In genomic region chr12:109542011-109542410, GRCm38 (mm10) we compare ENCODE assay signal across 7 mouse cellular contexts. TPM values are rescaled to one million over a fixed set of nuclear protein-coding genes. Genes with fewer than 3 reads are reported as not detected.
A peak's percentile ranks its signal among the peaks of the same experiment; 100 is the strongest.
DNase-seq lines count a peak whose midpoint lies in the region; ATAC-seq lines count a peak whose summit lies in the region.

No protein-coding gene starts in this region.

- no peak for ATAC-seq in lung, embryonic 15.5 days (ENCODE audit: borderline replicate concordance, extremely low read depth, low FRiP score, low TSS enrichment)
- ATAC-seq in limb, embryonic 15.5 days (ENCODE audit: insufficient number of reproducible peaks, low FRiP score, low TSS enrichment, low read depth), result no peak
- no peak for ATAC-seq in stomach, embryonic 15.5 days (ENCODE audit: insufficient read depth, low FRiP score, low read depth)

- H3K27me3 ChIP-seq in lung, embryonic 15.5 days, result no peaks in the 10 kb centered on the region
- peaks cover 13% of the 10 kb centered on the region for H3K27me3 ChIP-seq in forebrain, embryonic 10.5 days (ENCODE audit: poor library complexity, severe bottlenecking)
- no peaks in the 10 kb centered on the region for H3K27me3 ChIP-seq in limb, embryonic 15.5 days
- no peaks in the 10 kb centered on the region for H3K27me3 ChIP-seq in stomach, embryonic 15.5 days (replicated peaks)

- peak overlapping the region; percentile 53 for H3K4me3 ChIP-seq in lung, embryonic 15.5 days
- peak overlapping the region; percentile 57 for H3K4me3 ChIP-seq in forebrain, embryonic 10.5 days
- peak overlapping the region; percentile 46 for H3K4me3 ChIP-seq in limb, embryonic 15.5 days
- H3K4me3 ChIP-seq in stomach, embryonic 15.5 days (replicated peaks), result peak overlapping the region; percentile 52

- 0 out of 2 replicates have a peak overlapping the region, but pooled peaks have one; percentile 55 for H3K27ac ChIP-seq in lung, embryonic 15.5 days
- peak overlapping the region; percentile 85 for H3K27ac ChIP-seq in forebrain, embryonic 10.5 days
- H3K27ac ChIP-seq in limb, embryonic 15.5 days, result peak overlapping the region; percentile 83
- peak overlapping the region; percentile 69; the same call in 1 of the 2 replicates for H3K27ac ChIP-seq in stomach, embryonic 15.5 days

- H3K9ac ChIP-seq in lung, embryonic 15.5 days, result peak overlapping the region; percentile 56
- peak overlapping the region; percentile 58; the same call in 1 of the 2 replicates for H3K9ac ChIP-seq in limb, embryonic 15.5 days
- H3K9ac ChIP-seq in stomach, embryonic 15.5 days, result peak overlapping the region; percentile 46; the same call in 1 of the 2 replicates

- peak overlapping the region; percentile 61 for H3K4me2 ChIP-seq in lung, embryonic 15.5 days
- H3K4me2 ChIP-seq in limb, embryonic 15.5 days, result peak overlapping the region; percentile 19; the same call in 1 of the 2 replicates
- peak overlapping the region; percentile 43 for H3K4me2 ChIP-seq in stomach, embryonic 15.5 days

- H3K36me3 ChIP-seq in lung, embryonic 15.5 days, result peaks cover 9% of the 10 kb centered on the region; the same call in 1 of the 2 replicates
- peaks cover 56% of the 10 kb centered on the region for H3K36me3 ChIP-seq in forebrain, embryonic 10.5 days (replicated peaks)
- H3K36me3 ChIP-seq in limb, embryonic 15.5 days, result peaks cover 16% of the 10 kb centered on the region
- 0 out of 2 replicates have a peak, but pooled peaks cover 4% of the 10 kb centered on the region for H3K36me3 ChIP-seq in stomach, embryonic 15.5 days

- H3K9me3 ChIP-seq in lung, embryonic 15.5 days, result peaks cover 12% of the 10 kb centered on the region; the same call in 1 of the 2 replicates
- H3K9me3 ChIP-seq in forebrain, embryonic 10.5 days, result peaks cover 71% of the 10 kb centered on the region
- peaks cover 22% of the 10 kb centered on the region for H3K9me3 ChIP-seq in limb, embryonic 15.5 days
- 0 out of 2 replicates have a peak, but pooled peaks cover 8% of the 10 kb centered on the region for H3K9me3 ChIP-seq in stomach, embryonic 15.5 days

- WGBS in lung, embryonic 15.5 days, result 34% methylated on average over 14 of the region's 14 CpGs
- WGBS in forebrain, embryonic 10.5 days, result 39% methylated on average over 14 of the region's 14 CpGs
- 45% methylated on average over 14 of the region's 14 CpGs for WGBS in limb, embryonic 15.5 days
- 45% methylated on average over 14 of the region's 14 CpGs for WGBS in stomach, embryonic 15.5 days

- DNase-seq in lung, postnatal 36 days, result no peak
- peak; percentile 59 to 73 for DNase-seq in cerebellum, adult 18-20 months
- no peak for DNase-seq in forebrain, embryonic 10.5 days (ENCODE audit: extremely low spot score, low spot score)
- no peak for DNase-seq in kidney, adult 11 months

- H3K4me1 ChIP-seq in lung, embryonic 15.5 days, result peaks cover 9% of the 10 kb centered on the region
- H3K4me1 ChIP-seq in forebrain, embryonic 10.5 days, result peaks cover 45% of the 10 kb centered on the region
- peaks cover 12% of the 10 kb centered on the region for H3K4me1 ChIP-seq in limb, embryonic 15.5 days
- H3K4me1 ChIP-seq in stomach, embryonic 15.5 days, result no peaks in the 10 kb centered on the region

RNA-seq across cellular contexts. Expression of gene Rtl1, which starts 58.1 kb away (rescaled TPM):
- 1.2 and 1.3 TPM in 2 replicates for polyA plus RNA-seq in lung, embryonic 15.5 days (2015; fragmentation: Nextera tagmentation; extraction: Ambion mirVana)
- polyA plus RNA-seq in forebrain, embryonic 10.5 days (2016; fragmentation: Nextera tagmentation; extraction: Ambion mirVana), result 1.0 TPM in 2 replicates
- polyA plus RNA-seq in limb, embryonic 15.5 days (2015; fragmentation: Nextera tagmentation; extraction: Ambion mirVana), result 3.7 and 3.9 TPM in 2 replicates
- 1.7 and 2.4 TPM in 2 replicates for polyA plus RNA-seq in stomach, embryonic 15.5 days (2015; fragmentation: Nextera tagmentation; extraction: Ambion mirVana)

Comparison
In these comparisons a context has a peak if more than half of its experiments do, and no peak if none do; other contexts are left out.
1. DNase-seq: peak in cerebellum, adult 18-20 months (2 of 2); none in lung, postnatal 36 days (single experiment), forebrain, embryonic 10.5 days (single experiment) and kidney, adult 11 months (single experiment).
2. Peak in every context shown above with its lines, with median percentiles within 50 percentile points of each other: H3K27ac ChIP-seq, H3K4me2 ChIP-seq, H3K4me3 ChIP-seq and H3K9ac ChIP-seq.